Mouse (Mus musculus) MEL (cell line): ENCODE measurements around the gene Ifi206. TPM values are rescaled to one million over a fixed set of nuclear protein-coding genes. Genes with fewer than 3 reads are reported as not detected.

Source experiments
- DNase-seq: peaks from one replicate; pipeline ENCODE4 v3.0.0; 2011; ENCODE audit warnings: low read depth, low spot score
- H3K27ac ChIP-seq: 2 replicates; pipeline ENCODE4 v1.5.1; 2012; ENCODE audit warnings: low read depth, mild to moderate bottlenecking, control low read depth, low read length, moderate library complexity; ENCODE audit not compliant: control insufficient read depth
- H3K27me3 ChIP-seq, 2 experiments: fragments of 150-350 bp in 1 of 2; sonication (generic) in 1 of 2; 2 replicates each; pipeline ENCODE4 v1.6.1; 2012; ENCODE audit warnings: low read length in 2 of 2, mild to moderate bottlenecking in 2 of 2, improper control_type of control experiment in 1 of 2, moderate library complexity in 1 of 2; ENCODE audit not compliant: insufficient read depth in 2 of 2, control insufficient read depth in 1 of 2
- H3K36me3 ChIP-seq, 2 experiments: 2 replicates each; pipeline ENCODE4 v1.6.1; 2012 to 2014; ENCODE audit warnings: low read length in 2 of 2, improper control_type of control experiment in 1 of 2, inconsistent platforms in 1 of 2, mild to moderate bottlenecking in 1 of 2; ENCODE audit not compliant: insufficient read depth in 2 of 2, control insufficient read depth in 1 of 2
- H3K4me1 ChIP-seq, 2 experiments: fragments of 150-350 bp in 1 of 2; sonication (generic) in 1 of 2; 2 replicates each; pipeline ENCODE4 v1.6.1; 2012; ENCODE audit warnings: low read length in 2 of 2, improper control_type of control experiment in 1 of 2, mild to moderate bottlenecking in 1 of 2; ENCODE audit not compliant: insufficient read depth in 2 of 2, control insufficient read depth in 1 of 2
- H3K4me3 ChIP-seq, 2 experiments: fragments of 150-350 bp in 1 of 2; sonication (generic) in 1 of 2; 2 replicates each; pipeline ENCODE4 v1.5.1; 2012; ENCODE audit warnings: low read depth in 2 of 2, low read length in 2 of 2, mild to moderate bottlenecking in 2 of 2, moderate library complexity in 2 of 2, control low read depth in 1 of 2, improper control_type of control experiment in 1 of 2; ENCODE audit not compliant: control insufficient read depth in 1 of 2, insufficient read depth in 1 of 2
- H3K79me2 ChIP-seq: 2 replicates; pipeline ENCODE4 v1.6.1; 2012; ENCODE audit warnings: mild to moderate bottlenecking, low read length, moderate library complexity; ENCODE audit not compliant: control insufficient read depth, poor library complexity, insufficient read depth
- H3K9ac ChIP-seq: 2 replicates; pipeline ENCODE4 v1.6.1; 2012; ENCODE audit warnings: low read depth, mild to moderate bottlenecking, control low read depth, low read length, moderate library complexity; ENCODE audit not compliant: control insufficient read depth, poor library complexity, severe bottlenecking
- H3K9me3 ChIP-seq: fragments of 150-350 bp; sonication (generic); replicated peaks from 2 replicates; pipeline ENCODE4 v1.6.1; 2012; ENCODE audit warnings: mild to moderate bottlenecking, low read length, improper control_type of control experiment, moderate library complexity; ENCODE audit not compliant: insufficient read depth
- BHLHE40 ChIP-seq: IDR thresholded peaks from 2 replicates; pipeline ENCODE4 v1.6.1; 2012; ENCODE audit warnings: low read depth, mild to moderate bottlenecking, inconsistent platforms, low read length, improper control_type of control experiment, borderline replicate concordance
- CHD1 ChIP-seq: IDR thresholded peaks from 2 replicates; pipeline ENCODE4 v1.6.1; 2012; ENCODE audit warnings: low read depth, mild to moderate bottlenecking, inconsistent platforms, low read length, improper control_type of control experiment
- CHD2 ChIP-seq: IDR thresholded peaks from 2 replicates; pipeline ENCODE4 v1.6.1; 2011; ENCODE audit warnings: low read length, improper control_type of control experiment
- CTCF ChIP-seq, 3 experiments: IDR thresholded peaks in 2 of 3; conservative IDR thresholded peaks in 1 of 3; 2 replicates each; pipeline ENCODE4 v1.5.1; 2011 to 2012; ENCODE audit warnings: low read length in 3 of 3, low read depth in 2 of 3, mild to moderate bottlenecking in 2 of 3, improper control_type of control experiment in 1 of 3, inconsistent platforms in 1 of 3, mixed read lengths in 1 of 3, moderate library complexity in 1 of 3; ENCODE audit not compliant: control insufficient read depth in 1 of 3, insufficient read depth in 1 of 3, poor library complexity in 1 of 3, severe bottlenecking in 1 of 3
- GABPA ChIP-seq: IDR thresholded peaks from 2 replicates; pipeline ENCODE4 v1.6.1; 2012; ENCODE audit warnings: low read depth, mild to moderate bottlenecking, inconsistent platforms, low read length, improper control_type of control experiment, moderate library complexity
- GATA1 ChIP-seq: IDR thresholded peaks from 2 replicates; pipeline ENCODE4 v1.6.1; 2011; ENCODE audit warnings: low read depth, low read length, improper control_type of control experiment
- HCFC1 ChIP-seq: IDR thresholded peaks from 2 replicates; pipeline ENCODE4 v1.6.1; 2012; ENCODE audit warnings: low read depth, mild to moderate bottlenecking, inconsistent platforms, low read length, improper control_type of control experiment, moderate library complexity
- KAT2A ChIP-seq: conservative IDR thresholded peaks from 2 replicates; pipeline ENCODE4 v1.6.1; 2012; ENCODE audit warnings: low read depth, low read length, improper control_type of control experiment, inconsistent platforms
- MAFK ChIP-seq: IDR thresholded peaks from 2 replicates; pipeline ENCODE4 v1.6.1; 2011; ENCODE audit warnings: low read depth, mild to moderate bottlenecking, low read length, improper control_type of control experiment, borderline replicate concordance
- MAX ChIP-seq: IDR thresholded peaks from 2 replicates; pipeline ENCODE4 v1.6.1; 2011; ENCODE audit warnings: low read length, improper control_type of control experiment
- MYC ChIP-seq: IDR thresholded peaks from 2 replicates; pipeline ENCODE4 v1.6.1; 2011; ENCODE audit warnings: low read depth, mild to moderate bottlenecking, low read length, improper control_type of control experiment, moderate library complexity
- NRF1 ChIP-seq: IDR thresholded peaks from 2 replicates; pipeline ENCODE4 v1.6.1; 2014; ENCODE audit warnings: low read depth, mild to moderate bottlenecking, inconsistent platforms, low read length, improper control_type of control experiment, moderate library complexity; ENCODE audit not compliant: poor library complexity, insufficient read depth, severe bottlenecking
- POLR2AphosphoS2 ChIP-seq: IDR thresholded peaks from 2 replicates; pipeline ENCODE4 v1.6.1; 2011; ENCODE audit warnings: low read length, improper control_type of control experiment
- SMC3 ChIP-seq: IDR thresholded peaks from 2 replicates; pipeline ENCODE4 v1.6.1; 2011; ENCODE audit warnings: low read depth, low read length, improper control_type of control experiment
- TAL1 ChIP-seq: IDR thresholded peaks from 2 replicates; pipeline ENCODE4 v1.6.1; 2012; ENCODE audit warnings: mild to moderate bottlenecking, inconsistent platforms, low read length, moderate library complexity, mixed read lengths
- TBP ChIP-seq: IDR thresholded peaks from 2 replicates; pipeline ENCODE4 v1.8.0; 2011; ENCODE audit warnings: low read depth, low read length, improper control_type of control experiment
- TCF12 ChIP-seq: IDR thresholded peaks from 2 replicates; pipeline ENCODE4 v1.6.1; 2014; ENCODE audit warnings: low read depth, mild to moderate bottlenecking, inconsistent platforms, low read length, improper control_type of control experiment, moderate library complexity
- USF1 ChIP-seq: IDR thresholded peaks from 2 replicates; pipeline ENCODE4 v1.6.1; 2014; ENCODE audit warnings: low read depth, mild to moderate bottlenecking, inconsistent platforms, low read length, improper control_type of control experiment, moderate library complexity
- ZC3H11A ChIP-seq: IDR thresholded peaks from 2 replicates; pipeline ENCODE4 v1.6.1; 2012; ENCODE audit warnings: low read depth, mild to moderate bottlenecking, inconsistent platforms, low read length, improper control_type of control experiment
- ZKSCAN1 ChIP-seq: IDR thresholded peaks from 2 replicates; pipeline ENCODE4 v1.6.1; 2012; ENCODE audit warnings: low read depth, mild to moderate bottlenecking, inconsistent platforms, low read length, improper control_type of control experiment, moderate library complexity
- ZNF384 ChIP-seq: IDR thresholded peaks from 2 replicates; pipeline ENCODE4 v1.6.1; 2012; ENCODE audit warnings: low read depth, mild to moderate bottlenecking, inconsistent platforms, low read length, improper control_type of control experiment
- polyA plus RNA-seq, 2 experiments: library from polyadenylated mRNA; stranded (reverse) in 1 of 2; unstranded in 1 of 2; fragments of >175 nt in 1 of 2; fragments of >200 nt in 1 of 2; gene quantifications; 2 replicates each; pipeline versions ENCODE4 v1.2.1 to v1.2.4; 2012; ENCODE audit warnings: low replicate concordance in 2 of 2, low read depth in 1 of 2; ENCODE audit not compliant: insufficient read length in 2 of 2, insufficient read depth in 1 of 2, missing spikeins in 1 of 2
- total RNA-seq: library from RNA; depleted of rRNA; stranded (reverse); fragments of 300-350 nt; gene quantifications from 2 replicates; pipeline ENCODE4 v1.2.3, GENCODE M21; 2012

Gene Ifi206
- total and polyA plus RNA-seq, 3 experiments: not detected

GRCm38 (mm10) chr1:173447067-173447466, 43.8 kb downstream of the Ifi206 start (continued):
- TF ChIP-seq SMC3: no peak

- TF ChIP-seq ZKSCAN1 (no peak), KAT2A (no peak), ZC3H11A (no peak), USF1 (no peak), MAFK (no peak), GABPA (no peak), CHD2 (no peak), TCF12 (no peak), CTCF (IDR thresholded peaks at IDR 0.05 in 2 of 3, conservative IDR thresholded peaks at IDR 0.05 in 1 of 3; ENCODE audit: control insufficient read depth in 1 of 3, insufficient read depth in 1 of 3, low read depth in 2 of 3, low read length in 3 of 3, poor library complexity in 1 of 3, severe bottlenecking in 1 of 3) (no peak), TAL1 (no peak)
- peaks cover 3 to 8% of the 10 kb centered on the region in 2 experiments for H3K4me1 ChIP-seq
- H3K79me2 ChIP-seq: no peaks in the 10 kb centered on the region
- peaks cover 0 to 11% of the 10 kb centered on the region in 2 experiments; a peak in 2 of 4 replicates for H3K36me3 ChIP-seq
- no peak for DNase-seq
- H3K9ac ChIP-seq: no peak overlapping the region
- no peaks in the 10 kb centered on the region for H3K27me3 ChIP-seq
- no peak overlapping the region for H3K4me3 ChIP-seq
- H3K27ac ChIP-seq: no peak overlapping the region
- no peaks in the 10 kb centered on the region for H3K9me3 ChIP-seq
Observed at GRCm38 (mm10) chr1:173443061-173443460, 47.8 kb downstream of the Ifi206 start.

GRCm38 (mm10) chr1:173441210-173441609, 49.6 kb downstream of the Ifi206 start:
- H3K27ac ChIP-seq: peak overlapping the region; percentile 3; the same call in 1 of the 2 replicates
- no peaks in the 10 kb centered on the region for H3K79me2 ChIP-seq
- H3K9ac ChIP-seq: no peak overlapping the region
- H3K36me3 ChIP-seq: peaks cover 0 to 16% of the 10 kb centered on the region in 2 experiments; a peak in 2 of 4 replicates
- H3K27me3 ChIP-seq: no peaks in the 10 kb centered on the region
- TF ChIP-seq USF1 (no peak), BHLHE40 (no peak), HCFC1 (no peak), SMC3 (no peak), CHD1 (no peak), CHD2 (no peak), NRF1 (no peak), MAX (no peak), MYC (no peak), GATA1 (no peak), POLR2AphosphoS2 (no peak), TBP (no peak), CTCF (IDR thresholded peaks at IDR 0.05 in 2 of 3, conservative IDR thresholded peaks at IDR 0.05 in 1 of 3; ENCODE audit: control insufficient read depth in 1 of 3, insufficient read depth in 1 of 3, low read depth in 2 of 3, low read length in 3 of 3, poor library complexity in 1 of 3, severe bottlenecking in 1 of 3) (no peak), ZNF384 (no peak)
- no peaks in the 10 kb centered on the region for H3K9me3 ChIP-seq
- DNase-seq: peak; percentile 54
- peaks cover 3 to 15% of the 10 kb centered on the region in 2 experiments for H3K4me1 ChIP-seq
- H3K4me3 ChIP-seq: peak overlapping the region in 1 of 2 experiments; percentile 3; a peak in 1 of 4 replicates
